Comparison of ENCODE assay signal across 20 mouse cellular contexts in the genomic region with DNA sequence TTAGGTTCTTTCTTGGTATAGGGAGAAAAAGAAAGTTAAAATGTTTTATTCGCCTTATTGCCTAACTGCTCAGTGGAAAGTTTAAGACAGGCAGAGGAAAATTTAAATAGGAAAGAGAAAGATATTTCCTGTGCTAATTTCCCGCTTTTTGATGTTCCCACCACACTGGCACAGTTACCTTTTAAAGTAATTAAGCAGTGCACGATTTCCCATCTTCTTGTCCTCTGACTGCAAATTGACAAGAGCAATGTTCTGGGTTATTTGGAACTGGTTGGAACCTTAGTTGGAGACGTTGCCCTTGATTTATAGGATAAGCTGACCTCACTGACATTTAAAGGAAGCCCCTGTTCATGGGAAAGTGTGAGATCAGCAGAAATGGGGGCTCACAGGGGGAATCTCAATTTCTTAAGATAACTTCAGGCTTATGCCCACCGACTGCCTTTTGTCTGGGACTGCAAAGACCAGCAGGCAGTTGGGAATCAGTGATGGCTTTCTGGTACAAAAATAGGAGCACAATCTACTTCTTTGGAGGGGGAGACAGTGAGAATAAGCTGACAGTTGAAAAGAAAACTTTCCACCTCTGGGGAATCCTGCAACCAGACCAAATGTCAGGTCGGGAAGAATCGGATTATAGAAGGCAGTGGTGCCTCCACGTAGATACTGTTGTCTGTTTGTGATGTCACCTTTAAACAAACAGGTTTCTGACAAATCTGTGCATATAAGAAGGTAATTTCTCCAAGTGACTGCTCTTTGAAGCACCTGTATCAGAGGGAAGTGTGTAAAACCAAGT. TPM values are rescaled to one million over a fixed set of nuclear protein-coding genes. Genes with fewer than 3 reads are reported as not detected.
DNase-seq lines count a peak whose midpoint lies in the region; ATAC-seq and TF ChIP-seq lines count a peak whose summit lies in the region.
"Had no signal": no experiment of that assay in that cellular context is flagged by ENCODE, and none has a peak within 500 bp of the region (broad histone marks: within the 10 kb centered on the region; RNA-seq: fewer than 3 reads in every experiment).

No protein-coding gene starts in this region.

- 4% methylated on average over 8 of the region's 8 CpGs for WGBS in lung, embryonic 14.5 days
- WGBS in embryonic facial prominence, embryonic 13.5 days = 4% methylated on average over 8 of the region's 8 CpGs
- WGBS in limb, embryonic 14.5 days = 6% methylated on average over 8 of the region's 8 CpGs

- intact Hi-C loops in left cerebral cortex, postnatal 14 days (cut with DNase I) = loop anchor here (5.0 kb wide), 2 partner anchors 241 to 844 kb away; no protein-coding TSS in a partner anchor

- H3K4me1 ChIP-seq in lung, embryonic 14.5 days (ENCODE audit: insufficient read depth) = 0 out of 2 replicates have a peak, but pooled peaks cover 5% of the 10 kb centered on the region
- peaks cover 29% of the 10 kb centered on the region for H3K4me1 ChIP-seq in embryonic facial prominence, embryonic 13.5 days
- H3K4me1 ChIP-seq in limb, embryonic 14.5 days (ENCODE audit: control insufficient read depth, insufficient read depth, low read length) = peaks cover 10% of the 10 kb centered on the region; the same call in 1 of the 2 replicates

- H3K27me3 ChIP-seq in lung, embryonic 14.5 days (ENCODE audit: insufficient read depth, low read length) = peaks cover 91% of the 10 kb centered on the region
- peaks cover 85% of the 10 kb centered on the region for H3K27me3 ChIP-seq in embryonic facial prominence, embryonic 13.5 days
- peaks cover 83% of the 10 kb centered on the region for H3K27me3 ChIP-seq in limb, embryonic 14.5 days (ENCODE audit: control insufficient read depth, insufficient read depth, low read length)

- no peak for TF ChIP-seq POLR2A in limb, embryonic 14.5 days (IDR thresholded peaks at IDR 0.05; ENCODE audit: borderline replicate concordance, extremely low read depth, insufficient read depth, insufficient read length)

- no peak overlapping the region for H3K4me2 ChIP-seq in lung, embryonic 14.5 days
- H3K4me2 ChIP-seq in embryonic facial prominence, embryonic 13.5 days = peak overlapping the region; percentile 63
- H3K4me2 ChIP-seq in limb, embryonic 14.5 days (replicated peaks; ENCODE audit: low read depth, low read length, severe bottlenecking) = peak overlapping the region; percentile 55
- H3K4me2 ChIP-seq: hindbrain, embryonic 14.5 days; midbrain, embryonic 12.5 days had no signal

- DNase-seq in lung, embryonic 14.5 days = peak; percentile 2
- no peak for DNase-seq in lung, postnatal 36 days
- no peak for DNase-seq in limb, embryonic 14.5 days (ENCODE audit: low spot score)
- DNase-seq in yolk sac, embryonic 10.5 days (ENCODE audit: low spot score) = peak; percentile 8
- no peak for DNase-seq in ovary, postnatal 10 days (ENCODE audit: low spot score)
- no peak for DNase-seq in left cerebral cortex, postnatal 14 days (ENCODE audit: low spot score in 2 of 2)
- DNase-seq: adrenal gland, adult 2 months; cerebellum, adult 18-20 months; gastrocnemius, postnatal 25 days; kidney, postnatal 25 days; thymus, postnatal 14 days had no signal

- TF ChIP-seq CTCF in lung, embryonic 14.5 days (IDR thresholded peaks at IDR 0.05; ENCODE audit: low read depth) = no peak

- H3K27ac ChIP-seq in lung, embryonic 14.5 days (ENCODE audit: low read depth) = no peak overlapping the region
- H3K27ac ChIP-seq in embryonic facial prominence, embryonic 13.5 days = peak overlapping the region; percentile 22
- H3K27ac ChIP-seq in limb, embryonic 14.5 days (replicated peaks; ENCODE audit: low read depth, low read length) = no peak overlapping the region
- H3K27ac ChIP-seq: hindbrain, embryonic 14.5 days; midbrain, embryonic 12.5 days had no signal

- no peaks in the 10 kb centered on the region for H3K36me3 ChIP-seq in lung, embryonic 14.5 days (ENCODE audit: insufficient read depth)
- no peaks in the 10 kb centered on the region for H3K36me3 ChIP-seq in embryonic facial prominence, embryonic 13.5 days
- H3K36me3 ChIP-seq in limb, embryonic 14.5 days (ENCODE audit: control insufficient read depth, insufficient read depth, low read length) = no peaks in the 10 kb centered on the region
- H3K36me3 ChIP-seq: midbrain, embryonic 12.5 days had no signal

- H3K9ac ChIP-seq in lung, embryonic 14.5 days = no peak overlapping the region
- peak overlapping the region; percentile 67 for H3K9ac ChIP-seq in embryonic facial prominence, embryonic 13.5 days
- H3K9ac ChIP-seq in limb, embryonic 14.5 days (ENCODE audit: low read depth, low read length, severe bottlenecking) = peak overlapping the region; percentile 31
- H3K9ac ChIP-seq: hindbrain, embryonic 14.5 days; midbrain, embryonic 12.5 days had no signal

- H3K4me3 ChIP-seq in lung, embryonic 14.5 days (ENCODE audit: low read depth, low read length) = 0 out of 2 replicates have a peak overlapping the region, but pooled peaks have one; percentile 37
- peak overlapping the region; percentile 49 for H3K4me3 ChIP-seq in embryonic facial prominence, embryonic 13.5 days
- peak overlapping the region; percentile 45 for H3K4me3 ChIP-seq in limb, embryonic 14.5 days (replicated peaks; ENCODE audit: low read length)
- H3K4me3 ChIP-seq: midbrain, embryonic 12.5 days had no signal

- ATAC-seq in lung, embryonic 14.5 days (ENCODE audit: insufficient read depth) = no peak
- ATAC-seq in embryonic facial prominence, embryonic 13.5 days (ENCODE audit: insufficient number of reproducible peaks, insufficient read depth, low FRiP score, low TSS enrichment, low read depth) = no peak
- ATAC-seq in limb, embryonic 14.5 days (ENCODE audit: low FRiP score, low read depth) = no peak

- no peaks in the 10 kb centered on the region for H3K9me3 ChIP-seq in lung, embryonic 14.5 days (ENCODE audit: low read depth, low read length)
- H3K9me3 ChIP-seq in embryonic facial prominence, embryonic 13.5 days = no peaks in the 10 kb centered on the region
- no peaks in the 10 kb centered on the region for H3K9me3 ChIP-seq in limb, embryonic 14.5 days (ENCODE audit: control insufficient read depth, low read length)
- H3K9me3 ChIP-seq: midbrain, embryonic 12.5 days had no signal

RNA-seq across cellular contexts. Expression of gene Pax9, which starts 6.8 kb away (rescaled TPM):
- polyA plus RNA-seq in lung, embryonic 14.5 days (2014; fragmentation: Nextera tagmentation; extraction: Ambion mirVana) = 0.09 and 0.25 TPM in 2 replicates
- 13.5 and 17.7 TPM in 2 replicates for polyA plus RNA-seq in embryonic facial prominence, embryonic 13.5 days (2015; fragmentation: Nextera tagmentation; extraction: Ambion mirVana)
- polyA plus RNA-seq in limb, embryonic 14.5 days (2012; rRNA removed) = 8.3 and 14.1 TPM in 2 replicates
- polyA plus RNA-seq in limb, embryonic 14.5 days (2014; fragmentation: Nextera tagmentation; extraction: Ambion mirVana) = 3.8 and 4.3 TPM in 2 replicates
- not detected for total RNA-seq in left cerebral cortex, postnatal 14 days (2021)
- total RNA-seq: adrenal gland, adult 2 months; common myeloid progenitor, adult 5-6 weeks; layer of hippocampus, postnatal 10 days; left cerebral cortex, postnatal 25 days had no signal
- polyA plus RNA-seq: adrenal gland, adult 2 months; frontal cortex, adult 2 months; heart, embryonic 14.5 days; hindbrain, embryonic 14.5 days; small intestine, adult 2 months had no signal

Comparison
In these comparisons a context has a peak if more than half of its experiments do, and no peak if none do; other contexts are left out.
1. DNase-seq: peak in lung, embryonic 14.5 days (single experiment) and yolk sac, embryonic 10.5 days (single experiment); none in lung, postnatal 36 days (single experiment), limb, embryonic 14.5 days (single experiment), ovary, postnatal 10 days (single experiment) and left cerebral cortex, postnatal 14 days (0 of 2).
2. Peak in every context shown above with its lines, with median percentiles within 50 percentile points of each other: H3K4me3 ChIP-seq.